Mouse (Mus musculus): ENCODE results near the gene Gramd1b. TPM values are rescaled to one million over a fixed set of nuclear protein-coding genes. Genes with fewer than 3 reads are reported as not detected.

Gramd1b gene
- polyA plus RNA-seq, 1 experiment from 2014 or later = 7.1 TPM

DNA sequence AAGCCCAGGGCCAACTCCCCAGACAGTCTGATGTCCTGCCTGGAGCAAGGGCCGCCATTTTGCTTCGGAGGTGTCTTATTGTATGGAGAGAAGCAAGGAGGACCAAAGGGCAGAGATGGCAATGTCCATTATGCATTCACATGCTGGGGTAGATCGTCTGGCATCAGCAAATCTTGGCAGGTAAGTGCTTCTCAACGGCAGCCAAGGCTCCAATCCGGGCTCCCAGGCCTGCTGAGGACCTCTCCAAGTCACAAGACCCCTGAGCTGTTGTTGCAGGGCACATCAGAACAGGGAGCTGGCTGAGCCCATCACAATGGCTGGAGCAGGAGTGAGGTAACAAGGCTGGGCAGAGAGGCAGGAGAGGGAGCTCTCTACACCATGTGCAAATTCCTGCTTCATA, 237.4 kb downstream of the Gramd1b start:
- no peak overlapping the region for H3K4me3 ChIP-seq (ENCODE audit: low read depth, low read length)
- WGBS = 90% methylated on average over 5 of the region's 5 CpGs

DNA sequence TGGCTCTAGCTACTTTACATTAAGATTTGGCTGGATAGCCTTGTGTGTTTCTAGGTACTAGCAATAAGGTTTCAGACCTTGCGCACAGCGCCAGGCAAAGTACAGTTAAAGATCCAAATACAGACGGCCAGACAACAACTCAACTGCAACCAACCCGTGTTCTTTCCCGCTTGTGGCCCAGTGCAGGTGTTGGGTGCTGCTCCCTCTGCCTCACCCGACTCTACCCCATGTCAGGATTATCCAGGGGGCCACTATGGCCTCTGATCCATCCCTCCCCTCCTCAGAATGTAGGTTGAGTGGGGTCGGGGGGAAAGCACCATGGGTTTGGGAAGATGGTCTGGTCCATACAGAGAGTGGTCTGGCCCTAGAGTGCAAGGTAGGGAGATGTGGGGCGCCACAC, 237.9 kb downstream of the Gramd1b start:
- no peak overlapping the region for H3K27ac ChIP-seq (replicated peaks; ENCODE audit: low read depth, low read length)
- no peaks in the 10 kb centered on the region for H3K4me1 ChIP-seq (ENCODE audit: control insufficient read depth, insufficient read depth, low read length)
- H3K9ac ChIP-seq (ENCODE audit: low read depth, low read length) = no peak overlapping the region
- 95% methylated on average over 8 of the region's 8 CpGs for WGBS
- no peak overlapping the region for H3K4me3 ChIP-seq (ENCODE audit: low read depth, low read length)
- no peaks in the 10 kb centered on the region for H3K9me3 ChIP-seq (ENCODE audit: control insufficient read depth, low read length)
- ATAC-seq (ENCODE audit: low read depth) (no peak), DNase-seq (ENCODE audit: low spot score) (no peak)
- no peaks in the 10 kb centered on the region for H3K27me3 ChIP-seq (replicated peaks; ENCODE audit: control insufficient read depth, insufficient read depth, low read length)
- peaks cover 10% of the 10 kb centered on the region for H3K36me3 ChIP-seq (ENCODE audit: control insufficient read depth, insufficient read depth, low read length)
- H3K4me2 ChIP-seq (ENCODE audit: low read depth, low read length) = no peak overlapping the region

More for the DNA sequence above, 237.4 kb downstream of the Gramd1b start:
- H3K36me3 ChIP-seq (ENCODE audit: control insufficient read depth, insufficient read depth, low read length) = peaks cover 13% of the 10 kb centered on the region
- DNase-seq (ENCODE audit: low spot score) (no peak), ATAC-seq (ENCODE audit: low read depth) (no peak)
- H3K9ac ChIP-seq (ENCODE audit: low read depth, low read length) = no peak overlapping the region
- no peaks in the 10 kb centered on the region for H3K27me3 ChIP-seq (replicated peaks; ENCODE audit: control insufficient read depth, insufficient read depth, low read length)
- no peak overlapping the region for H3K27ac ChIP-seq (replicated peaks; ENCODE audit: low read depth, low read length)
- H3K4me2 ChIP-seq (ENCODE audit: low read depth, low read length) = no peak overlapping the region
- H3K4me1 ChIP-seq (ENCODE audit: control insufficient read depth, insufficient read depth, low read length) = no peaks in the 10 kb centered on the region
- H3K9me3 ChIP-seq (ENCODE audit: control insufficient read depth, low read length) = no peaks in the 10 kb centered on the region

DNA sequence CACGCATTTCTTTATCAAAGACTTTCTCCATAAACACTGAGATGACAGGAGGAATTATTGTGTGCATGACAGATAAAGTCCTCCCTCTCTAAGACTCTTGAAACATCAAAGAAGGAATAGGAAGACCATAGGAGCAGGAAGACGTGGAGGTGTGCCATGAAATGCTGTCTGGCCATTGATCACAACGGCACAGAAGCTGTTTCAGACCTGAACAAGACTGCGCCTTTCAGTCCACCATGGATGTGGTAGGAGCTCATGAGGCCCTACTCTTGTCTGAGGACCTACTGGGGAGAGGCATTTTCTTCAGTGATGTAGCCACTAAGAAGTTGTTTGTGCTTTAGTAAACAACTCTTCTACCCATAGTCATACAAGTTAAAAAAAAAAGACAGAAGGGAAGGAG, 238.7 kb downstream of the Gramd1b start:
- H3K27me3 ChIP-seq (replicated peaks; ENCODE audit: control insufficient read depth, insufficient read depth, low read length) = no peaks in the 10 kb centered on the region
- H3K27ac ChIP-seq (replicated peaks; ENCODE audit: low read depth, low read length) = no peak overlapping the region
- H3K9me3 ChIP-seq (ENCODE audit: control insufficient read depth, low read length) = no peaks in the 10 kb centered on the region
- no peaks in the 10 kb centered on the region for H3K4me1 ChIP-seq (ENCODE audit: control insufficient read depth, insufficient read depth, low read length)
- WGBS = 87% methylated on average over 4 of the region's 4 CpGs
- no peak overlapping the region for H3K4me3 ChIP-seq (ENCODE audit: low read depth, low read length)
- ATAC-seq (ENCODE audit: low read depth) = no peak
- no peak overlapping the region for H3K9ac ChIP-seq (ENCODE audit: low read depth, low read length)
- peaks cover 4% of the 10 kb centered on the region for H3K36me3 ChIP-seq (ENCODE audit: control insufficient read depth, insufficient read depth, low read length)
- no peak for DNase-seq (ENCODE audit: low spot score)
- no peak overlapping the region for H3K4me2 ChIP-seq (ENCODE audit: low read depth, low read length)

DNA sequence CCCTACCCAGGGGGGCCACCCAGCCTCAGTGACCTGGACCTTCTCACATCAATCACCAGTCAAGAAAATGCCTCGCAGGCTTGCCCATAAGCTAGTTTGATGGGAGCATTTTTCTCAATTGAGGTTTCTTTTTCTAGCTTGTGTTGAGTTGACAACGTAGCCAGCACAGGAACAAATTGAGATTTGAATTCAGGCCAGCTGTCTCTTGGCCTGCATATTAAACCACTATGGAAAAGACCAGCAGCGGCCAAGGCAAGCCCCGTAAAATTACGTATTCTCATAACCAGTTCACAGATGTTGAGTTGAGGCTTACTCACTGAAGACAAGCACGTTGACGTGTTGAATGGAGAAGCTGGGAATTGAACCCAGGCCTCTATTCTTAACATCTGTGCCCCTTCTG, 248.2 kb downstream of the Gramd1b start:
- no peaks in the 10 kb centered on the region for H3K9me3 ChIP-seq (ENCODE audit: control insufficient read depth, low read length)
- H3K36me3 ChIP-seq (ENCODE audit: control insufficient read depth, insufficient read depth, low read length) = no peaks in the 10 kb centered on the region
- H3K27ac ChIP-seq (replicated peaks; ENCODE audit: low read depth, low read length) = no peak overlapping the region
- no peak overlapping the region for H3K4me2 ChIP-seq (ENCODE audit: low read depth, low read length)
- no peaks in the 10 kb centered on the region for H3K27me3 ChIP-seq (replicated peaks; ENCODE audit: control insufficient read depth, insufficient read depth, low read length)
- no peak for ATAC-seq (ENCODE audit: low read depth)
- WGBS = 71% methylated on average over 7 of the region's 7 CpGs
- H3K9ac ChIP-seq (ENCODE audit: low read depth, low read length) = no peak overlapping the region
- H3K4me3 ChIP-seq (ENCODE audit: low read depth, low read length) = no peak overlapping the region
- peak; percentile 73 for DNase-seq (ENCODE audit: low spot score)
- H3K4me1 ChIP-seq (ENCODE audit: control insufficient read depth, insufficient read depth, low read length) = no peaks in the 10 kb centered on the region

DNA sequence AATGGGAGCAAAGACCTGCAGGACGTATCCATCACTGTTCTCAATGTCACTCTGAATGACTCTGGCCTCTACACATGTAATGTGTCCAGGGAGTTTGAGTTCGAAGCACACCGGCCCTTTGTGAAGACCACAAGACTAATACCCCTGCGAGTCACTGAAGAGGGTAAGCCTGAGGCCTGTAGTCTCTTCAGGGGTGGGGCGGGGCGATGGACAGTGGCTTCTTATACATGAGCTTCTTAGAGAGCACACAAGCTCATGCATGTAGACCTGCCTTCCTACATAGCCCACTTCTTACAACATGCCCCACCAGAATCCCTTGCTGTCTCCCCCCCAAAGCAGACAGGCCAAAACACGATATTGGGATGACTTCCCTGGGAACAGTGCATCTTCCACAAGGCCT, 251.7 kb downstream of the Gramd1b start:
- WGBS = 91% methylated on average over 7 of the region's 7 CpGs
- Histone ChIP-seq H3K9ac (ENCODE audit: low read depth, low read length) (no peak overlapping the region), H3K36me3 (ENCODE audit: control insufficient read depth, insufficient read depth, low read length) (no peaks in the 10 kb centered on the region), H3K4me1 (ENCODE audit: control insufficient read depth, insufficient read depth, low read length) (no peaks in the 10 kb centered on the region), H3K4me2 (ENCODE audit: low read depth, low read length) (no peak overlapping the region), H3K4me3 (ENCODE audit: low read depth, low read length) (no peak overlapping the region), H3K9me3 (ENCODE audit: control insufficient read depth, low read length) (no peaks in the 10 kb centered on the region), H3K27me3 (replicated peaks; ENCODE audit: control insufficient read depth, insufficient read depth, low read length) (no peaks in the 10 kb centered on the region), H3K27ac (replicated peaks; ENCODE audit: low read depth, low read length) (no peak overlapping the region)
- ATAC-seq (ENCODE audit: low read depth) (no peak), DNase-seq (ENCODE audit: low spot score) (no peak)

DNA sequence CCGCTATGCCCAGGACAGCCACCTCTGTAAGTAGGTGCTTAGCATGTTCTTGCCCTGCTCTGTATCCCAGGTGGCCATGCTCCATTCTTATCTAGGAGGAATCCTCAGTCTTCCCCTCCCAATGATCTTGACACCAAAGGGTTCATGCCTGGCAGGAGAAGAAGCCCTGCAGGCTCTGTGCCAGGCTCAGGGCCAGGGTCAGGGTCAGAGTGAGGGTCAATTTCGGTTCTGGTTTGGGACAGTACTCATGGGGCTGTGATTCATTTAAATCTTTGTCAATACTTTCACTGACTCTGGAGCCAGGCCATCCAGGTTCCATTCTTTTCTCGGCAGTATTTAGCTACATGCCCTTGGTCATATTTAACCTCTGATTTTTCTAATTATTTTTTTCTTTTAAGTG, 253.5 kb downstream of the Gramd1b start:
- H3K27ac ChIP-seq (replicated peaks; ENCODE audit: low read depth, low read length) = no peak overlapping the region
- H3K36me3 ChIP-seq (ENCODE audit: control insufficient read depth, insufficient read depth, low read length) = no peaks in the 10 kb centered on the region
- no peaks in the 10 kb centered on the region for H3K27me3 ChIP-seq (replicated peaks; ENCODE audit: control insufficient read depth, insufficient read depth, low read length)
- ATAC-seq (ENCODE audit: low read depth) (no peak), DNase-seq (ENCODE audit: low spot score) (no peak)
- no peaks in the 10 kb centered on the region for H3K4me1 ChIP-seq (ENCODE audit: control insufficient read depth, insufficient read depth, low read length)
- no peak overlapping the region for H3K9ac ChIP-seq (ENCODE audit: low read depth, low read length)
- no peak overlapping the region for H3K4me2 ChIP-seq (ENCODE audit: low read depth, low read length)
- H3K9me3 ChIP-seq (ENCODE audit: control insufficient read depth, low read length) = no peaks in the 10 kb centered on the region
- H3K4me3 ChIP-seq (ENCODE audit: low read depth, low read length) = no peak overlapping the region
- 63% methylated on average over 3 of the region's 3 CpGs for WGBS

DNA sequence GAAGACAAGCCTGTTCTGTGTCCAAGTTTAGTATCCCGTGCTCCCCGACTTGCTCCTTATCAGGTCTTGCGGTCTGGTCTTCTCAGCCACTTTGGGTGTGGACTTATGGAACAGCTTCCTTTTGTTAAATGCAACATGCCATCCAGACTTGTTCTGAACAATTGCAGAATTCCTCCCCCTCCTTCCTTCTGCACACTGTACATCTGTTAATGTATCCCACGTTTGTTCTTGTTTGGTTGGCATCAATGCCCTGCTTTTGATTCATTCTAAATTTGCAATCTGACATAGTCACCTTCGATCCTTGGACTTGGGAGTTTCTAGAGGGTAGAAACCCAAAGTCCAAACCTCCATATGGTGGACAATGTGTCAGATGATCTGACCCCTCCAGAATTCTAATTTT, 255.3 kb downstream of the Gramd1b start:
- Histone ChIP-seq H3K9me3 (ENCODE audit: control insufficient read depth, low read length) (no peaks in the 10 kb centered on the region), H3K4me2 (ENCODE audit: low read depth, low read length) (no peak overlapping the region), H3K4me1 (ENCODE audit: control insufficient read depth, insufficient read depth, low read length) (no peaks in the 10 kb centered on the region), H3K27me3 (replicated peaks; ENCODE audit: control insufficient read depth, insufficient read depth, low read length) (no peaks in the 10 kb centered on the region), H3K27ac (replicated peaks; ENCODE audit: low read depth, low read length) (no peak overlapping the region), H3K36me3 (ENCODE audit: control insufficient read depth, insufficient read depth, low read length) (no peaks in the 10 kb centered on the region), H3K4me3 (ENCODE audit: low read depth, low read length) (no peak overlapping the region), H3K9ac (ENCODE audit: low read depth, low read length) (no peak overlapping the region)
- WGBS = 81% methylated on average over 5 of the region's 5 CpGs
- DNase-seq (ENCODE audit: low spot score) (no peak), ATAC-seq (ENCODE audit: low read depth) (no peak)

DNA sequence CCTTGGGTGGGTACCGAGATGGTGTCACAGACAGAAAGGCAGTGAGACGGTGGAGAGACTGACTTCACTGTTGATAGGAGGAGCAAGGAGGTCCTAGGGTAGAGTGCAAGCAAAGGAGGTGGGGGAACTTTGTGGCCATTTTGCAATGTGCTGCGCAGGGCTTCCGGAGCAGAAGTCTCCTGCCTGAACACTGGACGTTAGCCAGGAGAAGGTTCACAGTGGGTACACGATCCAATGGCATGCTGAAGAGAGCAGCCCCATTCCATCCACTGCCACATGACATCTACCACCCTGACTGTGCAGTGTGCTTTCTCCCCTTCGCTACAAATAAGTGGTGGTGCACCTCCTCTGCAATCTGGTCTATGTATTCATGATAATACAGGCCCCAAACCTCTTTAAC, 258.4 kb downstream of the Gramd1b start:
- Histone ChIP-seq H3K36me3 (ENCODE audit: control insufficient read depth, insufficient read depth, low read length) (no peaks in the 10 kb centered on the region), H3K27me3 (replicated peaks; ENCODE audit: control insufficient read depth, insufficient read depth, low read length) (peaks cover 11% of the 10 kb centered on the region), H3K4me2 (ENCODE audit: low read depth, low read length) (no peak overlapping the region), H3K4me1 (ENCODE audit: control insufficient read depth, insufficient read depth, low read length) (peaks cover 9% of the 10 kb centered on the region), H3K9me3 (ENCODE audit: control insufficient read depth, low read length) (no peaks in the 10 kb centered on the region), H3K4me3 (ENCODE audit: low read depth, low read length) (no peak overlapping the region), H3K27ac (replicated peaks; ENCODE audit: low read depth, low read length) (no peak overlapping the region), H3K9ac (ENCODE audit: low read depth, low read length) (no peak overlapping the region)
- DNase-seq (ENCODE audit: low spot score) (no peak), ATAC-seq (ENCODE audit: low read depth) (no peak)
- WGBS = 90% methylated on average over 7 of the region's 7 CpGs

DNA sequence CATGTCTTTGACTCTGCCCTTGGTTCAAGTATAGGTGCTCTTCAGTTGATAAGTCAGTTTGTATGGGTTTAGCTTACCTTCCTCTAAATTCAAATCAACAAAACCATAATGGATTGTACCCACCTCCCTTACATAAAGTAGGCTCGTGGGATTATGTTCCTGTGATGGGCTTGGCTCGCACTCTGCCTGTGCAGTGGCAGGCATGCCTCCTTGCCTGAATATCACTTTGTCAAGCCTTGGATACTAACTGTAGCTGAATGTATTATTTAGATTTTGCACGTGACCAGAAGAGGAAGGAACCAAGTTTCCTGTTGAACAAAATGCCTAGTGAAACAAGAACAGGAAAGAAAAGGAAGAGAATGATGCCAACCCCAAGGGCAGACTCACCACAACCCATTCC, 260.1 kb downstream of the Gramd1b start:
- no peak for ATAC-seq (ENCODE audit: low read depth)
- H3K4me2 ChIP-seq (ENCODE audit: low read depth, low read length) = peak overlapping the region; percentile 59; the same call in 1 of the 2 replicates
- no peaks in the 10 kb centered on the region for H3K36me3 ChIP-seq (ENCODE audit: control insufficient read depth, insufficient read depth, low read length)
- no peaks in the 10 kb centered on the region for H3K9me3 ChIP-seq (ENCODE audit: control insufficient read depth, low read length)
- DNase-seq (ENCODE audit: low spot score) = no peak
- 68% methylated on average over 3 of the region's 3 CpGs for WGBS
- no peak overlapping the region for H3K4me3 ChIP-seq (ENCODE audit: low read depth, low read length)
- peaks cover 9% of the 10 kb centered on the region for H3K4me1 ChIP-seq (ENCODE audit: control insufficient read depth, insufficient read depth, low read length)
- H3K27ac ChIP-seq (replicated peaks; ENCODE audit: low read depth, low read length) = no peak overlapping the region
- H3K27me3 ChIP-seq (replicated peaks; ENCODE audit: control insufficient read depth, insufficient read depth, low read length) = peaks cover 11% of the 10 kb centered on the region
- H3K9ac ChIP-seq (ENCODE audit: low read depth, low read length) = no peak overlapping the region

Data from embryonic facial prominence, embryonic 14.5 days (tissue).